Mouse (Mus musculus) adrenal gland, adult 2 months (tissue): ENCODE data around the gene Naaladl2. TPM values are rescaled to one million over a fixed set of nuclear protein-coding genes. Genes with fewer than 3 reads are reported as not detected.
"Not testable (repeated sequence)": the region's sequence is repeated elsewhere in the genome, so short reads cannot be mapped to it uniquely, and the experiment has no call there.

Experiments
- DNase-seq: peaks from one replicate; pipeline ENCODE4 v3.0.0; 2021
- long read RNA-seq: library from polyadenylated mRNA; stranded (forward); transcript quantifications from one replicate; pipeline ENCODE4 v2.0.0, GENCODE M21; 2021
- polyA plus RNA-seq: library from polyadenylated mRNA; depleted of rRNA; stranded (reverse); fragments of >200 nt; gene quantifications from 2 replicates; pipeline ENCODE4 v1.2.3, GENCODE M21; 2012; rRNA removed
- total RNA-seq, 2 experiments: library from RNA; stranded (reverse); gene quantifications; 2 replicates each; pipeline ENCODE4 v1.2.3; 2021

The Naaladl2 gene
- 1 to 10 TPM; 2.3 to 4.1 TPM for total RNA-seq
- 0.90 and 1.1 TPM in 2 replicates for polyA plus RNA-seq
- long read RNA-seq, result 0 reads

GRCm38 (mm10) chr3:25143555-25144311 is at the start of gene Naaladl2:
Gene Naaladl2, minus strand, starts transcription at chr3:25144261.
- peak; percentile 74 for DNase-seq

GRCm38 (mm10) chr3:25151721-25152120 is 7.7 kb upstream of the Naaladl2 start:
- no peak for DNase-seq

GRCm38 (mm10) chr3:25147271-25147670 is 3.2 kb upstream of the Naaladl2 start:
- no peak for DNase-seq

GRCm38 (mm10) chr3:25144961-25145697 is 1.1 kb upstream of the Naaladl2 start:
- DNase-seq, result no peak

- DNase-seq, result no peak
These were observed 950 bp downstream of the Naaladl2 start for GRCm38 (mm10) chr3:25143111-25143510.

GRCm38 (mm10) chr3:25131848-25132247 is 12.2 kb downstream of the Naaladl2 start:
- DNase-seq, result no peak

GRCm38 (mm10) chr3:25127864-25128263 is 16.2 kb downstream of the Naaladl2 start:
- no peak for DNase-seq

- no peak for DNase-seq
These were observed 18.9 kb downstream of the Naaladl2 start for GRCm38 (mm10) chr3:25124919-25125846.

- no peak for DNase-seq
These were observed 31.0 kb downstream of the Naaladl2 start for GRCm38 (mm10) chr3:25113107-25113506.

GRCm38 (mm10) chr3:25108997-25109396 is 35.1 kb downstream of the Naaladl2 start:
- no peak for DNase-seq

GRCm38 (mm10) chr3:25092986-25093385 is 51.1 kb downstream of the Naaladl2 start:
- DNase-seq, result no peak

- no peak for DNase-seq
These were observed 68.3 kb downstream of the Naaladl2 start for GRCm38 (mm10) chr3:25075785-25076184.

- no peak for DNase-seq
These were observed 69.8 kb downstream of the Naaladl2 start for GRCm38 (mm10) chr3:25074266-25074665.

GRCm38 (mm10) chr3:25073821-25074220 is 70.2 kb downstream of the Naaladl2 start:
- DNase-seq, result no peak

GRCm38 (mm10) chr3:25063217-25063616 is 80.8 kb downstream of the Naaladl2 start:
- DNase-seq, result no peak

GRCm38 (mm10) chr3:25052975-25053374 is 91.1 kb downstream of the Naaladl2 start:
- DNase-seq, result no peak

- DNase-seq, result no peak
These were observed 124.1 kb downstream of the Naaladl2 start for GRCm38 (mm10) chr3:25019972-25020371.

- no peak for DNase-seq
These were observed 133.3 kb downstream of the Naaladl2 start for GRCm38 (mm10) chr3:25010751-25011150.

GRCm38 (mm10) chr3:25006802-25007201 is 137.3 kb downstream of the Naaladl2 start:
- not testable (repeated sequence) for DNase-seq

- DNase-seq, result no peak
These were observed 151.5 kb downstream of the Naaladl2 start for GRCm38 (mm10) chr3:24992577-24992976.

GRCm38 (mm10) chr3:24992078-24992477 is 152.0 kb downstream of the Naaladl2 start:
- no peak for DNase-seq

GRCm38 (mm10) chr3:24982111-24982510 is 161.9 kb downstream of the Naaladl2 start:
- peak; percentile 23 for DNase-seq
